Mouse (Mus musculus) frontal cortex, adult 2 months (tissue): Measurements from ENCODE around the gene Zswim3. TPM values are rescaled to one million over a fixed set of nuclear protein-coding genes. Genes with fewer than 3 reads are reported as not detected.

Experiments used
- DNase-seq, 2 experiments: peaks; one replicate each; pipeline ENCODE4 v3.0.0; 2022; ENCODE audit warnings: low spot score in 1 of 2; ENCODE audit errors: extremely low spot score in 1 of 2
- polyA plus RNA-seq: library from polyadenylated mRNA; depleted of rRNA; stranded (reverse); fragments of >200 nt; gene quantifications from 2 replicates; pipeline ENCODE4 v1.2.3, GENCODE M21; 2012

Zswim3 gene
- polyA plus RNA-seq, 1 experiment, result 7.7 TPM

DNA sequence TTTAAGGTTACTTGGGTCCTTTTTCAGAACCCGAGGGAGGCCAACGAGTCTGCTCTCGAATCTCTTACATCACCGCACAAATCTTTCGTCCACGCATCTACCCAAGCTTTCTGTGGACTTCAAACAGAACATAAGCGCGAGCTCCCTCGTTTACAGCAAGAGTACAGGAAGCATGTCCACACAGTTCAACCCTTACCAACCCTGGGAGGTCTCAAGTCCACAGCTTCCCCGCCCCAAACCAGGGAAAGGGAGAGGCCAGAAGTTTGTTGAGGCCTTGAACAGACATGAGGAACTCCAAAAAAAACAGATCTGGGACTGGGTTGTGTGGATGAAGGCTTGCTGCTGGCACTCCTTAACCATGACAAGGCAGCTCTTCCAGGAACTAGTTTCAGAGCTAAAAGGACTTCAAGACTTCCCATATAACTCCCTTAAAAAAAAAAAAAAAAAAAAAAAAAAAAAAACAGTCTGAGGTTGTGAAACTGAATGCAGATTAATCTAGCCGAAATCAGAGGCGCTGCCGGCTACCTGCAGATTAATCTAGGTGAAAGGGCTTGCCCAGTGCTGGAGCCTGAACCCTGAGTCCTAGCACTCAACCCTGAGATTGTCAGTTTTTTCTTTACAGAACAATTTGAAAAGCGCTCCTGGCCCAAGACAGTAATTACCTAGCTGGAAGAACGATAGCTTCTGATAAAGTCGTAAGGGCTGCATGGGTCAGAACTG lies 1.5 kb upstream of the Zswim3 start:
- no peak for DNase-seq

DNA sequence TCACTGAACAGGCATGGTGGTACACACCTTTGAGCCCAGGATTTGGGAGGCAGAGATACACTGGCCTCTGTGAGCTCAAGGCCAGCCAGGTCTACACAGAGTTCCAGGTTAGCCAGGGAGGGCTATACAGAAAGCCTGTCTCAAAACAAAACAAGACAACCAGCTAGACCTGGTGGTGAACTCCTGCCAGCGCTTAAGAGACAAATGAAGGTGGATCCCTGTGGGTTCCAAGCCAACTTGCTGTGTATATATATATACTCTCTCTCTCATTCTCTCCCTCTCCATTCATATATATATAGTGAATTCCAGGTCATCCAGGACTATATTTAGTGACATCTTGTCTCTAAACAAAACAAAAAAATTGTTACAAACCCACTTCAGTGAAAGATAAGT lies 981 bp upstream of the Zswim3 start:
- DNase-seq, result no peak

DNA sequence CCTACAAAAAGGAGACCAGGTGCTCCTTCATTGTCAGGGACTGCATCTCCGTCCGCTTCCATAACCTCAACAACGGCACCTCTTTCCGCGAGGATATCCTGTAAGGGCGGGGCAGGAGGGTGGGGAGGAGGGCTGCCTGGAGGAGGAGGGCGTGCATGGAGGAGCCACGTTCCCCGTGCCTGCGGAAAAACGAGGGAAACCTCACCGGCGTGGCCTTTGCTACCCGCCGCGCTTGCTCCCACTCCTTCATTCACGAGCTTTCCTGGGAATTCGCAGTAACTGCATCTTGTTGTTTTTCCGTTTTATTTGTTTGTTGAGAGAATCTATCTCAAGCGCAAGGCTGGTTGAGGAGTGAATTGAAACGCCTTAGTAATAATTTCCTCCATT lies 427 bp downstream of the Zswim3 start:
- no peak for DNase-seq

DNA sequence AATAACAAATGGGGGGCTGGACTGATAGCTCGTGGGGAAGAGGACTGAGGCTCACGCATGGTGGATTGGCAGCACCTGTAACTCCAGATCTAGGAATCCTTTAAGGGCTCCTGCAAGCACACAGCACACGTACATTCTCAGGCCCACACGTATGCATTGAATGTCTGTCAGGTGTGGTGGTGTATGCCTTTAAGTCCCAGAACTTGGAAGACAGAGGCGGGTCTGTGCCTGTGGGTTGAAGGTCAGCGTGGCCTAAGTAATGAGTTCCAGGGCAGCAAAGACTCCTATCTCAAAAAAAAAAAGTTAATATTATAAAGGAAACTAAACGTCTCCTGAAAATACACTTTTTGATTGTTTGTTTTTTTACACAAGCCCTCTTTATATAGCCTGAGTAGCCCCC lies 1.7 kb downstream of the Zswim3 start:
- DNase-seq, result no peak

DNA sequence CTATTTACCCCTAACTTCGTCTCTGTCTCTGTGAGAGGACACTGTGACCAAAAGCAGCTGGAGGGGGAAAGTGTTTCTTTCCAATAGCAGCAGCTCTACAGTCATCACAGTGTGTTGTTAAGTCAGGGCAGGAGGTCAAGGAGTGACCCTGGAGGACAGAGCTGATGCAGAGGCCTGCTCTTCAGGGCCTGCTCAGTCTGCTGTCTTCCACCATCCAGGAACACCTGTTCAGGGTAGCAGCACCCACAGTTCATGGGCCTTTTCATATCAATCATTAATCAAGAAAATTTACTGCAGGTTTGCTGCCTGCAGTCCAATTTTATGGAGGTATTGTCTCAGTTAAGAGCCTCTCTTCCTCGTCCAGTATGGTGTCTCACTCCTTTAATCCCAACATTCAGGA lies 8.7 kb downstream of the Zswim3 start:
- no peak for DNase-seq

DNA sequence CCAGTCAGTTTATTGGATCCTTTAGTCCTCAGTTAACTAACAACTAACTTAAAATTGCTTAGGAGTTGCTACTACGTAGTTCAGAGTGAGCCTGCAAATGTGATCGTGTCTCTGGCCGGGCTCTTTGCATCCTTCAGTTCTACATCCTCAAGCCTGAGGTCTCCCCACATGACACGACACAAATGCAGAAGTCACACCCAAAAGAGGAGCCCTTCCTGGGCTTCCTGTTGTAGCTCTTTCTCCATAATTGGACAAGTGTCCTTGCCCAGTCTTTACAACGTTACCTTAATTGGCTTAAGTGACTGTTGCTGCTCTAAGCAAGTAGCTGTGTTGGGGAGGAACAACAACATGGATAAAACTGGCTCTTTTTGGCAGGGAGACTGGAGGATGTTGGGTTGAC lies 10.4 kb downstream of the Zswim3 start:
- no peak for DNase-seq

DNA sequence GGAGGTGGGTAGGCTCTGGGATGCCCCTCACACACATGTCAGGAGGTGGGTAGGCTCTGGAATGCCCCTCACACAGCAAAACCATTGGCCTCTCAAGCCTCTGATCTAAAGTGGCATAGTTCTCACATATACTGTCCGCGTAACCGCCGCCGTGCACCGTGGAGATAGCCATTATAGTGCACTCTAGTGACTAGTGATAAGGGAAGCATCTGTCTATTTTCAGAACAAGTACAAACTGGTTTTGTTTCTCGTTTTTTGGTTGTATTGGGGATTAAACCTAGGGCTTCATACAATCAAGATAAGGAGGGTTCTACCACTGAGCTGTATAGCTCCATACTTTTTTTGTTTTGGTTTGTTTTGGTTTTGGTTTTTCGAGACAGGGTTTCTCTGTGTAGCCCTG lies 10.9 kb downstream of the Zswim3 start:
- DNase-seq, result no peak

DNA sequence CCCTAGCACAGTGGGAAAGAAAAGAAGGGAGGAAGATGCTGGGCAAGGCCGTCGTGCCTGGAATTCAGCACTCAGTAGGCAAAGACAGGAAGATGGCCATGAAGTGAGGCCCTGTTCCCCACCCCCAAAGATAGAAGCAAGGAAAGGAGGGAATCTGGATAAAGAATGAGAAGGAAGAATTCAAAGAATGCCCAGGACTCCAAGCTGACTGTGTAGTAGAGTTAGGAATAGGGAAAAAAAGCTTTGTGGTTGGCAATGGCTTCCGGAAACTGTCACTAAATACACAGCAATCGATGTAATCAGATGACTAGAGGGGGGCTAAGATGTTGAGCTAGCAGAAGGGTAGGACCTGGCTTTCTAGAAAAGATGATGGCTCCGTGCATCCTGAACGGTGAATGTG lies 12.3 kb downstream of the Zswim3 start:
- no peak for DNase-seq

DNA sequence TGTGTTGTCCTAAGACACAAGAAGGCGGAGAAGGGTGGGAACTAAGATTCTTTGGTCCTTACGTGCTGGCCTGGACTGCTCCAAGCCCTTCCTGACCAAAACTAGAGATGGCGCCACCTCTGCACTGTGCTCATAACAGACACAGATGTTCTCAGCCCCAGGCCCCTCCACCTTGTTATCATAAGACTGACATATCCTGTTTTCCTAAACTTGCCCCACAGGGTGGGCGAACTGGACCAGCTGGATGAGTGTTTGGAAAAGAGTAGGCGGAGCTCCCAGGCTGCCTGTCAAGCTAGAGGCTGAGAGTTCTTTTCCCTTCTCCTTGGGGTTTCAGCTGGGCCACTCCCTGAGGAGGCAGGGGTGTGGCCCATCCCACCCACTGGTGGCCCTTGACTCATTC lies 12.8 kb downstream of the Zswim3 start:
- DNase-seq, result no peak

DNA sequence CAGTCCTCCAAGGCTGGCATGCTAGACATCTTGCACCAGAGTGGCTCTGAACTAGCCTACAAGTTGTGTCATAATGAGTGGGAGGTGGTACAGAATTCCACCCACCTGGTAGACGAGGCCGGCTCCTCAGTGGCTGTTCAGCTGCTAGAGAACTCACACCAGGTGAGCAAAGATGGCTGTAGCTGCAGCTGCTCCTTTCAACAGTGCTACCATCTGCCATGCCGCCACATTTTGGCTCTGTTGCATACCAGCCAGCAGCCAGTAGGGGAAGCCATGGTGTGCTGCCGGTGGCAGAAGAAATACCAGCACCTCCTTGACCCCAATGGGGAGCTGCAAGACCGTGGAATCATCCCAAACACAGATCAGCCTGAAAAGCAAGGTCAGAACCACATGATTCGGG lies 16.2 kb downstream of the Zswim3 start:
- no peak for DNase-seq

DNA sequence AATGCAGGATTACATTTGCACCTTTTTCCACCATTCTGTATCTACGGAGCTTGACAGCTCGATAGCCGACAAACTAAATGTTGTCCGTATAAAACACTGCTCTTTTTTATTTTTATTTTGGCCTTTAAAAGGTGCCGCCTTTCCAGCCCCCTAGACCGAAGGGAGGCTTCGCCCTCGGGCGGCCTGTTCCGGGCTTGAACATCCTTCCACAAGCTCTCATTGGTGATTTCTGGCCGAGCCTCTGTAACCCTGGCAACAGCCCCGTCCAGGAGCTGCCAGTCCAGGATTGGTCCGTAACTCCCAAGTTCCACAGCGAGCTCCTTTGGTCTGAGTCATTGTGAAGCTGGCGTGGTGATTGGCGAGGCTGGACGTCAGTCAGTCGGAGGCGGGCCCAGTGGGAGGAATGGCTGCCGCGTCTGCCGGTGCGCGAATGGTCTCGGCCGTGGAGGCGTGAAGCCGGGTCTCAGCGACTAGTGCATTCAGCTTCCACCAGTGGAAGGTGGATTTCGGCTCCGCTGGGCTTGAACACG lies 17.8 kb downstream of the Zswim3 start, which contains the start of gene Zswim1:
TSS of gene Zswim1 (plus strand) at position 51 of the 530 bp plus-strand sequence.
- DNase-seq, result peak; percentile 98 to 100

DNA sequence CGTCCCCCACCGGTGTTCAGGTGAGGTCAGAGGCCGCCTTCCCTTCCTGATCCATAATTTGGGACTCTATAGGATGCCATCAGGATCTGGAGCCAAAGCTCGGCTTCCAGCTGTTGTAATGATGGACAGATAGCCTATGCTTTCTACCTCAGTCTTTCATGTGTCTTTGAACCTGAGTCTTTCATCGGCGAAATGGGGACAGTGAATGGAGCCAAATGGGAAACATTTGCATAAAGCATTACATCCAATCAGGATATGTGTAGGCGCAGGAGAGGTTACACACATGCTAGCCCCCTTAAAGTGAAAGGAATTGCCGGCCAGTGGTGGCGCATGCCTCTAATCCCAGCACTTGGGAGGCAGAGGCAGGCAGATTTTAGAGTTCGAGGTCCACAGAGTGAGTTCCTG lies 18.3 kb downstream of the Zswim3 start:
- peak in 1 of 2 experiments; percentile 65 for DNase-seq

DNA sequence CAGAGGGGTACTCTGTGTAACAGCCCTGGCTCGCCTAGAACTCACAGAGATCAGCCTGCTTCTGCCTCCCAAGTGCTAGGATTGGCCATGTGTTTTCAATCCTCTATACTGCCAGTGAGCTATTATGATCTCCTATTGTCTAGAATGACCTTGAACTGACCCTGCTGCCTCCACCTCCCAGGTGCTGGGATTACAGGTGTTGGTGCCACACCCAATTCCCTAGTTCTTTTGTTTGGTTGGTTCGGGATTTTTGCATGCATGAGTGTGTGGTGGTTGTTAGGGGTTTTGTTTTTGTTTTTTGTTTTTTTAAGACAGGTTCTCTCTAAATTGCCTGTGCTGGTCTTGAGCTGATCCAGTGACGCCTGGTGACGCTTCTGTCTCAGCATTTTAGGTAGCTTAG lies 19.1 kb downstream of the Zswim3 start:
- DNase-seq, result no peak

DNA sequence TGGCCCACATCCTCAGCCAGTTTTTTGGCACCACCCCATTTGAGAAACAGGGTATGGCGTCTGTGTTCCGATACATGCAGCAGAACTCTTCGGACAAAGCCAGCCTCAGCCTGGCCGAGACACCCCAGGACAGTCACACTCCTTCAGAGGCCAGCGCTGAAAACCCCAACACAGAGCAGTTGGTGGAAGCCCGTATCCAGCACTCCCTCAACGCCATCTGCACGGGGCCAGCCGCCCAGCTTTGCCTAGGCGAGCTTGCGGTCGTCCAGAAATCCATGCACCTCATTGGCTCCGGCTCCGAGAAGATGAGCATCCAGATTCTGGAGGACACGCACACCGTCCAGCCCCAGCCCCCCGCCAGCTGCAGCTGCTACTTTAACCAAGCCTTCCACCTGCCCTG lies 20.6 kb downstream of the Zswim3 start:
- no peak for DNase-seq

DNA sequence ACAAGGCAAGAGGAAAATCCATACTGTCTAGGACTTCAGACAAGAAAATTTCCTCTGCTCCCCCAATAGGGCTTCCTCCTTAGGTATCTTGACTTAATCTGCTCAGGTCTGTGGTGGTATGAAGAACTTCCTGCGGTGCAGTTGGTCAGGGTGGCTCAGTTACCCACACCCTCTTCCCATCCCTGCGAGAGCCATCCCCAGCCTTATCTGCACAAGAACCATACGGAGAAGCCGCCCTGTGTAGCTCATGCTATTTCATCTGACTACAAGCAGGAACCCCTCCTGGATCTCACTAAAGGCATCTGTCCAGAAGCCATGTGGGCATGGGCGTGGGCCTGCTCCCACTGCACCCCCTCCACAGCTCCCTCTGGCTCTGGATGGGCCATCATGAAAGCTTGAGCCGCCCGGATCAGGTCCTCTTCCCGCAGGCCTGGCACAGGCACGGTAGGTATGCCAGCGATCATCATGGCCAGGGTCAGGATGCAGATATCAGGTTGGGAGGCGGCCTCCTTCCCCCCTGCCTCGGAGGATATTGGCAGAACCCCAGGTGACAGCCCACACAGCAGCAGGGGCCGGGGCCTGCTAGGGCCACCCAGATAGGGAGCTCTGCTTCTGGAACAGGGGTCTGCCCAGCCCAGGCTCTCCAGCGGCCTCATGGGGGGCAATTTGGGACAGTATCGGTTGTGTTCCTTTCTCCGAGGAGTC lies 22.4 kb downstream of the Zswim3 start:
- no peak for DNase-seq

DNA sequence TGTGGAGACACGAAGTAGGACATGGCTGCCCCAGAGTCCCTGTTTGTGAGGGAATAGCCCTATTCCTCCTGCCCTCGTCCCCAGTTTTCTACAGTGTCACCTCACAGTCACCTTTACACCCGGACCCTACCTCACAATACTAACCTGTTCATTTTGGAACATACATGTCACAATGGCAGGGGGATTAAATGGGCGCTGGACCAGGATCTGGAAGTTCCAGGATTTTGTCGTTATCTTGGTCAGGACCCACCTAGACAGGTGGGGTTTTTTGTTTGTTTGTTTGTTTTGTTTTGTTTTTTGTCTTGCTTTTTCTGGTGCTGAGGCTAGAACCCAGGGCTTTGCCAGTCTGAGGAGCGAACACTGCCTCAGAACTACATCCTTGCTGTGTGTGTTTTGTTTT lies 23.5 kb downstream of the Zswim3 start, which contains the start of gene Spata25:
TSS of gene Spata25 (minus strand) at position 101 of the 400 bp plus-strand sequence.
- no peak for DNase-seq

DNA sequence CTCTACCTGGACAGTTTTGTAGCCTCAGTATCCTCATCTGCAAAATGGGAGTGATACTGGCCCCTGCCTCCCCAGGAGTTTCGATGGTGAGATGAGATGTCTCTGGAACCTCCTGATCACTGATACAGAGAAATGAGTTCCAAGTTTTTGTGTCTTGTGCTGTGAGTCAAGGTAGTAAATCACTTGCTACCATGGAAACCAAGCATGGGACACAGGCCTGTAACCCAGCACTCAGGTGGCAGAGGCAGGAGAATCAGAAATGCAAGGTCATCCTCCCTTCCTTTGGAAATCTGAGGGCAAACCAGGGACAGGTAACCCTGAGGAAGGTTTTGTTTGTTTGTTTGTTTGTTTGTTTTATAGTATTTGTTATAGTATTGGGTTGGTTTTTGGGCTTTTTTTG lies 24.2 kb downstream of the Zswim3 start:
- no peak for DNase-seq

DNA sequence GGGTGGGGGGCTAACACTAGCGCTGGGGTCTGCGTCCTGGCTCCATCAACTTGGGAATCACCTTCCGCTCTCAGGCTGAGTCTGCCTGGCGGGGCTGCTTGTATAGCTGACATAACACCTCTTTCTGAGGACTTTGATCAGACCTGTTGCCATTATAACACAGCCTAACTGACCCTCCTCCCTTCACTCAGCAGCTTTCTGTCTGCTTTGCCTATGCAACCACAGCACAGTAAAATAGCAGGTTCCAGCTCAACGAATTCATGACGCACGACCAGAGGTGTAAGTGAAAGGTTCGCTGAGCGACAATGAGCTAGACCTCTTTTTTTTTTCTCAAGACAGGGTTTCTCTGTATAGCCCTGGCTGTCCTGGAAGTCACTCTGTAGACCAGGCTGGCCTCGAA lies 26.1 kb downstream of the Zswim3 start:
- no peak for DNase-seq

DNA sequence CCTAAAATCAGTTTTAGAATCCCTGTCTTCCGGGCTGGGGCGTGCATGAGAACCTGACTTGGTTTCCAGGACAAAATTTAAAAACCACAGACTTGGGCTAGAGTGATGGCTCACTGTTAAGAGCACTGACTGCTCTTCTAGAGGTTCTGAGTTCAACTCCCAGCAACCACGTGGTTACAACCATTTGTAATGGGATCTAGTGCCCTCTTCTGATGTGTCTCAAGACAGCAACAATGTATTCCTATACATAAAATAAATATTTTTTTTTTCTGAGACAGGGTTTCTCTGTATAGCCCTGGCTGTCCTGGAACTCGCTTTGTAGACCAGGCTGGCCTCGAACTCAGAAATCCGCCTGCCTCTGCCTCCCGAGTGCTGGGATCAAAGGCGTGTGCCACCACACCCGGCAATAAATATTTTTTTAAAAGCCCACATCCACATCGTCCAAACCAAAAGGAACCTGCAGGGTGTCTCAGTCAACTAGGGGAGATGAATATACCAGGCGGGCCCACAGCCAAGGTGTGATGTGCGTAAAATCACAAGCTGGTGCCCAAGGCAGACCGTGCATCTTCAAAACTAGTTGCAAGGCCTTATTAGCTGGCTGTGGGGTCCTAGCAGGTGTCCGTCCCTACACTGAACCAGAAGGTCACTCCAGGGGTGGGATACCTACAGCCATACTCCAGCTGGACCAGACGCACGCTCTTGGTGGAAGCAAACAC lies 27.3 kb downstream of the Zswim3 start:
- DNase-seq, result no peak

DNA sequence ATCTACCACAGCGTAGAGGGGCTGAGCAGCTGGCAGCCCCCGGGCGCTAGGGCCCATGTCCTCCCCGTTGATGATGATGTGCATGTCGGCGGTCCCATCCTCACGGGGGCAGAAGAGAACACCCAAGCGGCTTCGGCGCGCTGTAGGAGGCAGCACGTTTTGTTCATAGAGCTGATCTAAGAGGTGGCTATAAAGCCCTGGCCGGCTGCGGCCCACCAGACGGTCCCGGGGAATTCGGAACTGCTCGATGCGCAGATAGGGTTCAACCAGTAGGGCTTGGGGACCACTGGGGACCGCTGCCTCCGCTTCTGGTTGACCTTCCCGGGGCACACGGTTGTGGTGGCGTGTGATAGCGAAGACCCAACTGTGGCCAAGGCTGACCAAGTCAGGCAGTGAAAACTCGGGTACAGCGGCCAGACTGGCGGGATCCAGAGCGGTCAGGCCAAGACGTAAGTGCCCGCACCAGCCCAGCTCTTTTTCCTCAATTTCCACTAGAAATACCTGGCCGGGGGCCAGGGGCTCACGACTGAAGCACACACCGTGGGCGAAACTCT lies 27.9 kb downstream of the Zswim3 start, which contains the start of gene Ctsa:
TSS of gene Ctsa (plus strand) at position 126 of the 554 bp plus-strand sequence.
- DNase-seq, result peak; percentile 72 to 80
